12 mouse cellular contexts compared by ENCODE assay signal in genomic region chr1:55194064-55194915, GRCm38 (mm10). TPM values are rescaled to one million over a fixed set of nuclear protein-coding genes. Genes with fewer than 3 reads are reported as not detected.
DNase-seq lines count a peak whose midpoint lies in the region; ATAC-seq lines count a peak whose summit lies in the region.
"Had no signal": no experiment of that assay in that cellular context is flagged by ENCODE, and none has a peak within 500 bp of the region (broad histone marks: within the 10 kb centered on the region; RNA-seq: fewer than 3 reads in every experiment).

No protein-coding gene starts in this region.

- intact Hi-C loops in gastrocnemius, postnatal 36 days (cut with DNase I): no loop called here

- H3K4me2 ChIP-seq in limb, embryonic 11.5 days (ENCODE audit: low read depth, severe bottlenecking): no peak overlapping the region
- no peak overlapping the region for H3K4me2 ChIP-seq in intestine, embryonic 15.5 days (replicated peaks)
- H3K4me2 ChIP-seq: embryonic facial prominence, embryonic 13.5 days; liver, embryonic 12.5 days had no signal

- H3K27me3 ChIP-seq in heart, embryonic 10.5 days (ENCODE audit: insufficient read depth, poor library complexity, severe bottlenecking): no peaks in the 10 kb centered on the region
- H3K27me3 ChIP-seq in limb, embryonic 11.5 days (ENCODE audit: control insufficient read depth, insufficient read depth, low read length): no peaks in the 10 kb centered on the region
- no peaks in the 10 kb centered on the region for H3K27me3 ChIP-seq in intestine, embryonic 15.5 days (replicated peaks)
- H3K27me3 ChIP-seq: embryonic facial prominence, embryonic 13.5 days had no signal

- H3K4me3 ChIP-seq in heart, embryonic 10.5 days: no peak overlapping the region
- H3K4me3 ChIP-seq in limb, embryonic 11.5 days (ENCODE audit: low read depth, low read length): no peak overlapping the region
- no peak overlapping the region for H3K4me3 ChIP-seq in intestine, embryonic 15.5 days (replicated peaks)
- H3K4me3 ChIP-seq: embryonic facial prominence, embryonic 13.5 days; liver, embryonic 12.5 days had no signal

- peaks cover 35% of the 10 kb centered on the region for H3K4me1 ChIP-seq in heart, embryonic 10.5 days
- peaks cover 15% of the 10 kb centered on the region; the same call in 1 of the 2 replicates for H3K4me1 ChIP-seq in limb, embryonic 11.5 days (ENCODE audit: control insufficient read depth, insufficient read depth, low read length)
- peaks cover 18% of the 10 kb centered on the region for H3K4me1 ChIP-seq in intestine, embryonic 15.5 days (replicated peaks)

- H3K9ac ChIP-seq in limb, embryonic 11.5 days (ENCODE audit: low read length): no peak overlapping the region
- H3K9ac ChIP-seq in intestine, embryonic 15.5 days: no peak overlapping the region
- H3K9ac ChIP-seq: embryonic facial prominence, embryonic 13.5 days; liver, embryonic 12.5 days had no signal

- H3K9me3 ChIP-seq in heart, embryonic 10.5 days: no peaks in the 10 kb centered on the region
- no peaks in the 10 kb centered on the region for H3K9me3 ChIP-seq in limb, embryonic 11.5 days (ENCODE audit: control insufficient read depth, low read length)
- H3K9me3 ChIP-seq in intestine, embryonic 15.5 days: no peaks in the 10 kb centered on the region
- H3K9me3 ChIP-seq: embryonic facial prominence, embryonic 13.5 days; liver, embryonic 12.5 days had no signal

- ATAC-seq in limb, embryonic 11.5 days (ENCODE audit: insufficient number of reproducible peaks, low FRiP score, low TSS enrichment, low read depth): no peak
- ATAC-seq in intestine, embryonic 15.5 days: no peak

- DNase-seq in heart, embryonic 10.5 days (ENCODE audit: low spot score): no peak
- DNase-seq in heart, adult 18-20 months: no peak
- DNase-seq in ZHBTc4 (ENCODE audit: low read depth, low spot score): peak; percentile 49
- peak; percentile 55 to 65 for DNase-seq in adrenal gland, postnatal 36 days
- no peak for DNase-seq in limb, embryonic 11.5 days (ENCODE audit: low spot score)
- DNase-seq in natural killer cell, adult 2 months (ENCODE audit: low spot score in 2 of 2): no peak
- no peak for DNase-seq in gastrocnemius, postnatal 36 days
- DNase-seq: cerebellum, adult 11 months had no signal

- peak overlapping the region; percentile 64 for H3K27ac ChIP-seq in heart, embryonic 10.5 days
- peak overlapping the region; percentile 21; the same call in 1 of the 2 replicates for H3K27ac ChIP-seq in limb, embryonic 11.5 days (replicated peaks; ENCODE audit: low read depth, low read length)
- no peak overlapping the region for H3K27ac ChIP-seq in intestine, embryonic 15.5 days
- H3K27ac ChIP-seq: liver, embryonic 12.5 days; macrophage had no signal

- H3K36me3 ChIP-seq in heart, embryonic 10.5 days: no peaks in the 10 kb centered on the region
- peaks cover 6% of the 10 kb centered on the region; the same call in 1 of the 2 replicates for H3K36me3 ChIP-seq in limb, embryonic 11.5 days (ENCODE audit: control insufficient read depth, insufficient read depth, low read length)
- no peaks in the 10 kb centered on the region for H3K36me3 ChIP-seq in intestine, embryonic 15.5 days
- H3K36me3 ChIP-seq: liver, embryonic 12.5 days had no signal

- 53% methylated on average over 19 of the region's 19 CpGs for WGBS in heart, embryonic 10.5 days
- WGBS in limb, embryonic 11.5 days: 50% methylated on average over 19 of the region's 19 CpGs
- 71% methylated on average over 19 of the region's 19 CpGs for WGBS in intestine, embryonic 15.5 days

RNA-seq across cellular contexts. Expression of gene Rftn2, which starts 32.3 kb away (rescaled TPM):
- 3.4 TPM in 2 replicates for polyA plus RNA-seq in heart, embryonic 10.5 days (2016; fragmentation: Nextera tagmentation; extraction: Ambion mirVana)
- total RNA-seq in heart, adult 18-20 months (2021): 10 to 100 TPM; 10.8 to 11.0 TPM
- 10 to 100 TPM; 18.2 to 21.9 TPM for total RNA-seq in adrenal gland, postnatal 36 days (2021)
- 26.7 and 30.0 TPM in 2 replicates for polyA plus RNA-seq in limb, embryonic 11.5 days (2014; fragmentation: Nextera tagmentation; extraction: Ambion mirVana)
- total RNA-seq in gastrocnemius, postnatal 36 days (2021): 1 to 10 TPM; 2.9 to 3.7 TPM
- polyA plus RNA-seq in intestine, embryonic 15.5 days (2015; fragmentation: Nextera tagmentation; extraction: Ambion mirVana): 8.5 and 9.8 TPM in 2 replicates

RNA-seq across cellular contexts. Expression of gene Mars2, which starts 42.7 kb away (rescaled TPM):
- 3.6 and 4.0 TPM in 2 replicates for polyA plus RNA-seq in heart, embryonic 10.5 days (2016; fragmentation: Nextera tagmentation; extraction: Ambion mirVana)
- total RNA-seq in heart, adult 18-20 months (2021): 1 to 10 TPM; 5.1 to 5.7 TPM
- 1 to 10 TPM; 6.9 to 8.9 TPM for total RNA-seq in adrenal gland, postnatal 36 days (2021)
- polyA plus RNA-seq in limb, embryonic 11.5 days (2014; fragmentation: Nextera tagmentation; extraction: Ambion mirVana): 2.4 and 2.8 TPM in 2 replicates
- 1 to 10 TPM; 2.4 to 3.1 TPM for total RNA-seq in gastrocnemius, postnatal 36 days (2021)
- polyA plus RNA-seq in intestine, embryonic 15.5 days (2015; fragmentation: Nextera tagmentation; extraction: Ambion mirVana): 5.2 and 5.3 TPM in 2 replicates

Comparison
In these comparisons a context has a peak if more than half of its experiments do, and no peak if none do; other contexts are left out.
1. DNase-seq: peak in ZHBTc4 (single experiment) and adrenal gland, postnatal 36 days (2 of 2); none in heart, embryonic 10.5 days (single experiment), heart, adult 18-20 months (0 of 2), limb, embryonic 11.5 days (single experiment), natural killer cell, adult 2 months (0 of 2) and gastrocnemius, postnatal 36 days (0 of 2).